Mouse (Mus musculus): Measurements from ENCODE around the gene Dyrk1a. TPM values are rescaled to one million over a fixed set of nuclear protein-coding genes. Genes with fewer than 3 reads are reported as not detected.

The Dyrk1a gene
- total RNA-seq (2021), result 10 to 100 TPM; 83.9 to 93.5 TPM
- long read RNA-seq, experiment 1, full-length matches to known transcripts, result 11 of 36 reads
- long read RNA-seq, experiment 1, partial matches to known transcripts, result 3 of 36 reads
- long read RNA-seq, experiment 1, other reads (novel, unspliced or antisense), result 22 of 36 reads
- long read RNA-seq, experiment 2, full-length matches to known transcripts, result 10 of 29 reads
- long read RNA-seq, experiment 2, partial matches to known transcripts, result 3 of 29 reads
- long read RNA-seq, experiment 2, other reads (novel, unspliced or antisense), result 16 of 29 reads

GRCm38 (mm10) chr16:94569229-94570176 is at the start of gene Dyrk1a:
TSS of gene Dyrk1a (plus strand) at chr16:94570010.
- peak; percentile 99 for DNase-seq

- no peak for DNase-seq
Observed at GRCm38 (mm10) chr16:94523594-94524377, 46.0 kb upstream of the Dyrk1a start.

GRCm38 (mm10) chr16:94524691-94525090 is 45.1 kb upstream of the Dyrk1a start:
- no peak for DNase-seq

GRCm38 (mm10) chr16:94525955-94526343 is 43.9 kb upstream of the Dyrk1a start:
- DNase-seq, result no peak

GRCm38 (mm10) chr16:94526344-94527151 is 43.3 kb upstream of the Dyrk1a start, which contains the start of gene Vps26c:
TSS of gene Vps26c (minus strand) at chr16:94526830.
- peak; percentile 98 for DNase-seq

- DNase-seq, result no peak
Observed at GRCm38 (mm10) chr16:94527152-94527534, 42.7 kb upstream of the Dyrk1a start.

- DNase-seq, result no peak
Observed at GRCm38 (mm10) chr16:94527546-94527945, 42.3 kb upstream of the Dyrk1a start.

GRCm38 (mm10) chr16:94531268-94531667 is 38.5 kb upstream of the Dyrk1a start:
- DNase-seq, result no peak

- DNase-seq, result no peak
Observed at GRCm38 (mm10) chr16:94533679-94534078, 36.1 kb upstream of the Dyrk1a start.

GRCm38 (mm10) chr16:94535716-94536115 is 34.1 kb upstream of the Dyrk1a start:
- no peak for DNase-seq

GRCm38 (mm10) chr16:94536417-94537158 is 33.2 kb upstream of the Dyrk1a start:
- DNase-seq, result peak; percentile 45

- DNase-seq, result peak; percentile 41
Observed at GRCm38 (mm10) chr16:94537159-94537527, 32.7 kb upstream of the Dyrk1a start.

- no peak for DNase-seq
Observed at GRCm38 (mm10) chr16:94540140-94540539, 29.7 kb upstream of the Dyrk1a start.

- no peak for DNase-seq
Observed at GRCm38 (mm10) chr16:94542898-94543297, 26.9 kb upstream of the Dyrk1a start.

- DNase-seq, result no peak
Observed at GRCm38 (mm10) chr16:94544540-94545105, 25.2 kb upstream of the Dyrk1a start.

- DNase-seq, result no peak
Observed at GRCm38 (mm10) chr16:94545781-94546562, 23.8 kb upstream of the Dyrk1a start.

GRCm38 (mm10) chr16:94549813-94550212 is 20.0 kb upstream of the Dyrk1a start:
- no peak for DNase-seq

- DNase-seq, result no peak
Observed at GRCm38 (mm10) chr16:94551934-94552333, 17.9 kb upstream of the Dyrk1a start.

GRCm38 (mm10) chr16:94555346-94555745 is 14.5 kb upstream of the Dyrk1a start:
- DNase-seq, result no peak

- DNase-seq, result no peak
Observed at GRCm38 (mm10) chr16:94556228-94556627, 13.6 kb upstream of the Dyrk1a start.
